Mouse (Mus musculus): ENCODE measurements around the gene Gm20422. TPM values are rescaled to one million over a fixed set of nuclear protein-coding genes. Genes with fewer than 3 reads are reported as not detected.
"Not testable (repeated sequence)": the region's sequence is repeated elsewhere in the genome, so short reads cannot be mapped to it uniquely, and the experiment has no call there.

Gm20422 gene
- polyA plus RNA-seq, 1 experiment from 2014 or later, result not detected

- 3% methylated on average over 47 of the region's 48 CpGs for WGBS
- no peaks in the 10 kb centered on the region for H3K27me3 ChIP-seq (replicated peaks; ENCODE audit: control insufficient read depth, insufficient read depth, low read length)
- H3K4me2 ChIP-seq (ENCODE audit: low read depth, low read length), result peak within 1 kb of the TSS; percentile 51
- peak within 1 kb of the TSS; percentile 97 for H3K27ac ChIP-seq (ENCODE audit: low read length)
- peak within 1 kb of the TSS; percentile 81 for H3K9ac ChIP-seq (ENCODE audit: low read depth, low read length)
- H3K9me3 ChIP-seq (ENCODE audit: control insufficient read depth, low read length), result no peaks in the 10 kb centered on the region
- H3K4me1 ChIP-seq (ENCODE audit: control insufficient read depth, insufficient read depth, low read length), result peaks cover 5% of the 10 kb centered on the region; the same call in 1 of the 2 replicates
- H3K4me3 ChIP-seq (ENCODE audit: low read length), result peak within 1 kb of the TSS; percentile 66
- ATAC-seq, result peak; percentile 100
- peaks cover 5% of the 10 kb centered on the region; the same call in 1 of the 2 replicates for H3K36me3 ChIP-seq (ENCODE audit: control insufficient read depth, insufficient read depth, low read length)
Observed at GRCm38 (mm10) chr8:69749544-69750454, 24.9 kb downstream of the Gm20422 start, which contains the start of gene Zfp963. Zfp963 (minus strand) TSS chr8:69749970.

GRCm38 (mm10) chr8:69741231-69741630, 33.5 kb downstream of the Gm20422 start:
- Histone ChIP-seq H3K27ac (ENCODE audit: low read length) (no peak overlapping the region), H3K27me3 (replicated peaks; ENCODE audit: control insufficient read depth, insufficient read depth, low read length) (no peaks in the 10 kb centered on the region), H3K4me2 (ENCODE audit: low read depth, low read length) (no peak overlapping the region), H3K4me1 (ENCODE audit: control insufficient read depth, insufficient read depth, low read length) (peaks cover 8% of the 10 kb centered on the region; the same call in 1 of the 2 replicates), H3K9ac (ENCODE audit: low read depth, low read length) (no peak overlapping the region), H3K9me3 (ENCODE audit: control insufficient read depth, low read length) (no peaks in the 10 kb centered on the region), H3K36me3 (ENCODE audit: control insufficient read depth, insufficient read depth, low read length) (peaks cover 5% of the 10 kb centered on the region; the same call in 1 of the 2 replicates), H3K4me3 (ENCODE audit: low read length) (no peak overlapping the region)
- no peak for ATAC-seq
- whole genome bisulfite sequencing, result 82% methylated on average over 2 of the region's 2 CpGs

- peak; percentile 86 for ATAC-seq
- Histone ChIP-seq H3K4me3 (ENCODE audit: low read length) (no peak overlapping the region), H3K4me1 (ENCODE audit: control insufficient read depth, insufficient read depth, low read length) (peaks cover 8% of the 10 kb centered on the region; the same call in 1 of the 2 replicates), H3K27me3 (replicated peaks; ENCODE audit: control insufficient read depth, insufficient read depth, low read length) (no peaks in the 10 kb centered on the region), H3K9ac (ENCODE audit: low read depth, low read length) (no peak overlapping the region), H3K27ac (ENCODE audit: low read length) (peak overlapping the region; percentile 52), H3K4me2 (ENCODE audit: low read depth, low read length) (no peak overlapping the region), H3K9me3 (ENCODE audit: control insufficient read depth, low read length) (no peaks in the 10 kb centered on the region), H3K36me3 (ENCODE audit: control insufficient read depth, insufficient read depth, low read length) (peaks cover 5% of the 10 kb centered on the region; the same call in 1 of the 2 replicates)
- WGBS, result 67% methylated on average over 6 of the region's 6 CpGs
Observed at GRCm38 (mm10) chr8:69740763-69741162, 33.9 kb downstream of the Gm20422 start.

- H3K36me3 ChIP-seq (ENCODE audit: control insufficient read depth, insufficient read depth, low read length), result no peaks in the 10 kb centered on the region
- H3K27ac ChIP-seq (ENCODE audit: low read length), result no peak overlapping the region
- no peaks in the 10 kb centered on the region for H3K9me3 ChIP-seq (ENCODE audit: control insufficient read depth, low read length)
- H3K27me3 ChIP-seq (replicated peaks; ENCODE audit: control insufficient read depth, insufficient read depth, low read length), result no peaks in the 10 kb centered on the region
- ATAC-seq, result no peak
- H3K4me2 ChIP-seq (ENCODE audit: low read depth, low read length), result no peak overlapping the region
- WGBS, result 80% methylated on average over 1 of the region's 1 CpGs
- H3K4me3 ChIP-seq (ENCODE audit: low read length), result no peak overlapping the region
- peaks cover 2% of the 10 kb centered on the region; the same call in 1 of the 2 replicates for H3K4me1 ChIP-seq (ENCODE audit: control insufficient read depth, insufficient read depth, low read length)
- H3K9ac ChIP-seq (ENCODE audit: low read depth, low read length), result no peak overlapping the region
Observed at GRCm38 (mm10) chr8:69735495-69735894, 39.2 kb downstream of the Gm20422 start.

GRCm38 (mm10) chr8:69717232-69717580, 57.5 kb downstream of the Gm20422 start:
- H3K36me3 ChIP-seq (ENCODE audit: control insufficient read depth, insufficient read depth, low read length), result no peaks in the 10 kb centered on the region
- peak overlapping the region; percentile 68 for H3K27ac ChIP-seq (ENCODE audit: low read length)
- 43% methylated on average over 5 of the region's 5 CpGs for WGBS
- ATAC-seq, result peak; percentile 32
- no peak overlapping the region for H3K9ac ChIP-seq (ENCODE audit: low read depth, low read length)
- H3K9me3 ChIP-seq (ENCODE audit: control insufficient read depth, low read length), result no peaks in the 10 kb centered on the region
- peaks cover 7% of the 10 kb centered on the region for H3K4me1 ChIP-seq (ENCODE audit: control insufficient read depth, insufficient read depth, low read length)
- peak overlapping the region; percentile 53 for H3K4me2 ChIP-seq (ENCODE audit: low read depth, low read length)
- no peaks in the 10 kb centered on the region for H3K27me3 ChIP-seq (replicated peaks; ENCODE audit: control insufficient read depth, insufficient read depth, low read length)
- H3K4me3 ChIP-seq (ENCODE audit: low read length), result peak overlapping the region; percentile 96

- Histone ChIP-seq H3K9me3 (ENCODE audit: control insufficient read depth, low read length) (no peaks in the 10 kb centered on the region), H3K4me2 (ENCODE audit: low read depth, low read length) (peak overlapping the region; percentile 53), H3K36me3 (ENCODE audit: control insufficient read depth, insufficient read depth, low read length) (no peaks in the 10 kb centered on the region), H3K27me3 (replicated peaks; ENCODE audit: control insufficient read depth, insufficient read depth, low read length) (no peaks in the 10 kb centered on the region), H3K4me1 (ENCODE audit: control insufficient read depth, insufficient read depth, low read length) (peaks cover 7% of the 10 kb centered on the region), H3K4me3 (ENCODE audit: low read length) (peak overlapping the region; percentile 96), H3K9ac (ENCODE audit: low read depth, low read length) (peak overlapping the region; percentile 100), H3K27ac (ENCODE audit: low read length) (peak overlapping the region; percentile 100)
- ATAC-seq, result peak; percentile 99
- under 1% methylated on average over 52 of the region's 52 CpGs for WGBS
Observed at GRCm38 (mm10) chr8:69716403-69717231, 58.1 kb downstream of the Gm20422 start.

GRCm38 (mm10) chr8:69715366-69715765, 59.3 kb downstream of the Gm20422 start:
- H3K36me3 ChIP-seq (ENCODE audit: control insufficient read depth, insufficient read depth, low read length), result no peaks in the 10 kb centered on the region
- H3K4me2 ChIP-seq (ENCODE audit: low read depth, low read length), result peak overlapping the region; percentile 35
- peaks cover 7% of the 10 kb centered on the region for H3K4me1 ChIP-seq (ENCODE audit: control insufficient read depth, insufficient read depth, low read length)
- no peak for ATAC-seq
- peak overlapping the region; percentile 17 for H3K4me3 ChIP-seq (ENCODE audit: low read length)
- H3K9me3 ChIP-seq (ENCODE audit: control insufficient read depth, low read length), result no peaks in the 10 kb centered on the region
- no peaks in the 10 kb centered on the region for H3K27me3 ChIP-seq (replicated peaks; ENCODE audit: control insufficient read depth, insufficient read depth, low read length)
- 80% methylated on average over 6 of the region's 6 CpGs for WGBS
- H3K27ac ChIP-seq (ENCODE audit: low read length), result no peak overlapping the region
- 0 out of 2 replicates have a peak overlapping the region, but pooled peaks have one; percentile 47 for H3K9ac ChIP-seq (ENCODE audit: low read depth, low read length)

GRCm38 (mm10) chr8:69713516-69713915, 61.2 kb downstream of the Gm20422 start:
- H3K4me3 ChIP-seq (ENCODE audit: low read length), result no peak overlapping the region
- no peak for ATAC-seq
- WGBS, result 83% methylated on average over 8 of the region's 8 CpGs

GRCm38 (mm10) chr8:69710624-69711023, 64.1 kb downstream of the Gm20422 start, which contains the start of gene Zfp869:
Zfp869 (minus strand) TSS chr8:69710724.
- H3K27me3 ChIP-seq (replicated peaks; ENCODE audit: control insufficient read depth, insufficient read depth, low read length), result not testable (repeated sequence)
- WGBS, result 96% methylated on average over 10 of the region's 10 CpGs

More at GRCm38 (mm10) chr8:69713516-69713915, 61.2 kb downstream of the Gm20422 start:
- H3K27ac ChIP-seq (ENCODE audit: low read length), result no peak overlapping the region
- no peaks in the 10 kb centered on the region for H3K27me3 ChIP-seq (replicated peaks; ENCODE audit: control insufficient read depth, insufficient read depth, low read length)
- no peaks in the 10 kb centered on the region for H3K9me3 ChIP-seq (ENCODE audit: control insufficient read depth, low read length)
- peaks cover 7% of the 10 kb centered on the region for H3K4me1 ChIP-seq (ENCODE audit: control insufficient read depth, insufficient read depth, low read length)
- no peak overlapping the region for H3K9ac ChIP-seq (ENCODE audit: low read depth, low read length)
- no peak overlapping the region for H3K4me2 ChIP-seq (ENCODE audit: low read depth, low read length)
- H3K36me3 ChIP-seq (ENCODE audit: control insufficient read depth, insufficient read depth, low read length), result peaks cover 15% of the 10 kb centered on the region

More at GRCm38 (mm10) chr8:69710624-69711023, 64.1 kb downstream of the Gm20422 start, which contains the start of gene Zfp869:
- not testable (repeated sequence) for ATAC-seq; H3K4me2 ChIP-seq (ENCODE audit: low read depth, low read length); H3K9ac ChIP-seq (ENCODE audit: low read depth, low read length); H3K27ac ChIP-seq (ENCODE audit: low read length); H3K4me3 ChIP-seq (ENCODE audit: low read length); H3K9me3 ChIP-seq (ENCODE audit: control insufficient read depth, low read length); H3K4me1 ChIP-seq (ENCODE audit: control insufficient read depth, insufficient read depth, low read length)
- H3K36me3 ChIP-seq (ENCODE audit: control insufficient read depth, insufficient read depth, low read length), result peaks cover 42% of the 10 kb centered on the region

Data from intestine, embryonic 16.5 days (tissue).